Mouse (Mus musculus) heart, embryonic 13.5 days (tissue): ENCODE data around the gene Fryl. TPM values are rescaled to one million over a fixed set of nuclear protein-coding genes. Genes with fewer than 3 reads are reported as not detected.

Source experiments
- ATAC-seq: fragments of 200-750 bp; cut with Nextera tagmentation; 2 replicates; pipeline ENCODE4 v1.8.0; 2017; ENCODE audit warnings: moderate TSS enrichment; ENCODE audit not compliant: insufficient number of reproducible peaks, low FRiP score, low TSS enrichment; ENCODE audit errors: extremely low read depth
- H3K27ac ChIP-seq: fragments of 300-500 bp; sonication (generic); replicated peaks from 2 replicates; pipeline ENCODE4 v1.5.1; 2015; ENCODE audit warnings: moderate library complexity, mild to moderate bottlenecking, inconsistent platforms
- H3K27me3 ChIP-seq: fragments of 300-500 bp; sonication (generic); replicated peaks from 2 replicates; pipeline ENCODE4 v1.6.1; 2015; ENCODE audit warnings: mild to moderate bottlenecking, inconsistent platforms
- H3K36me3 ChIP-seq: fragments of 300-500 bp; sonication (generic); 2 replicates; pipeline ENCODE4 v1.6.1; 2015; ENCODE audit warnings: mild to moderate bottlenecking, inconsistent platforms
- H3K4me1 ChIP-seq: fragments of 300-500 bp; sonication (generic); 2 replicates; pipeline ENCODE4 v1.6.1; 2015; ENCODE audit warnings: inconsistent platforms
- H3K4me2 ChIP-seq: fragments of 300-500 bp; sonication (generic); 2 replicates; pipeline ENCODE4 v1.6.1; 2015; ENCODE audit warnings: inconsistent platforms, mild to moderate bottlenecking, moderate library complexity
- H3K4me3 ChIP-seq: fragments of 300-500 bp; sonication (generic); 2 replicates; pipeline ENCODE4 v1.5.1; 2015; ENCODE audit warnings: moderate library complexity, mild to moderate bottlenecking, inconsistent platforms
- H3K9ac ChIP-seq: fragments of 300-500 bp; sonication (generic); 2 replicates; pipeline ENCODE4 v1.6.1; 2015; ENCODE audit warnings: inconsistent platforms, mild to moderate bottlenecking, moderate library complexity
- H3K9me3 ChIP-seq: fragments of 300-500 bp; sonication (generic); 2 replicates; pipeline ENCODE4 v1.6.1; 2016; ENCODE audit warnings: inconsistent platforms
- WGBS: fragments of 180-500 bp; shearing (Covaris S2); methylation state at CpG from one replicate; pipeline ENCODE4 v1.1.7; 2015; ENCODE audit warnings: mixed read lengths; 5-methylcytosine and 5-hydroxymethylcytosine counted together
- polyA plus RNA-seq: library from polyadenylated mRNA; unstranded; fragments of >200 nt; fragmentation: Nextera tagmentation; extraction: Ambion mirVana; gene quantifications from 2 replicates; pipeline ENCODE4 v1.2.1, GENCODE M21; 2015

Gene Fryl
- polyA plus RNA-seq, 1 experiment from 2014 or later: 27.3 TPM

- Histone ChIP-seq H3K9me3 (no peaks in the 10 kb centered on the region), H3K36me3 (peaks cover 7% of the 10 kb centered on the region; the same call in 1 of the 2 replicates), H3K27me3 (no peaks in the 10 kb centered on the region)
These were observed 80.9 kb downstream of the Fryl start for GRCm38 (mm10) chr5:73175377-73176147.

GRCm38 (mm10) chr5:73171876-73172480 is 84.4 kb downstream of the Fryl start:
- Histone ChIP-seq H3K4me1 (peaks cover 56% of the 10 kb centered on the region), H3K4me2 (no peak overlapping the region), H3K9me3 (no peaks in the 10 kb centered on the region), H3K27ac (no peak overlapping the region), H3K4me3 (no peak overlapping the region), H3K9ac (no peak overlapping the region), H3K27me3 (no peaks in the 10 kb centered on the region), H3K36me3 (no peaks in the 10 kb centered on the region)
- 72% methylated on average over 12 of the region's 12 CpGs for WGBS
- ATAC-seq: no peak

More at GRCm38 (mm10) chr5:73175377-73176147, 80.9 kb downstream of the Fryl start:
- H3K4me3 ChIP-seq: no peak overlapping the region
- 89% methylated on average over 12 of the region's 12 CpGs for WGBS
- no peak overlapping the region for H3K27ac ChIP-seq
- H3K4me1 ChIP-seq: peaks cover 32% of the 10 kb centered on the region
- no peak overlapping the region for H3K4me2 ChIP-seq
- no peak overlapping the region for H3K9ac ChIP-seq
- no peak for ATAC-seq

GRCm38 (mm10) chr5:73171203-73171602 is 85.2 kb downstream of the Fryl start:
- no peak overlapping the region for H3K27ac ChIP-seq
- no peaks in the 10 kb centered on the region for H3K36me3 ChIP-seq
- no peaks in the 10 kb centered on the region for H3K9me3 ChIP-seq
- no peak overlapping the region for H3K4me3 ChIP-seq
- ATAC-seq: no peak
- H3K4me1 ChIP-seq: peaks cover 63% of the 10 kb centered on the region
- H3K27me3 ChIP-seq: no peaks in the 10 kb centered on the region
- H3K9ac ChIP-seq: no peak overlapping the region
- H3K4me2 ChIP-seq: no peak overlapping the region
- WGBS: 48% methylated on average over 1 of the region's 1 CpGs

DNA sequence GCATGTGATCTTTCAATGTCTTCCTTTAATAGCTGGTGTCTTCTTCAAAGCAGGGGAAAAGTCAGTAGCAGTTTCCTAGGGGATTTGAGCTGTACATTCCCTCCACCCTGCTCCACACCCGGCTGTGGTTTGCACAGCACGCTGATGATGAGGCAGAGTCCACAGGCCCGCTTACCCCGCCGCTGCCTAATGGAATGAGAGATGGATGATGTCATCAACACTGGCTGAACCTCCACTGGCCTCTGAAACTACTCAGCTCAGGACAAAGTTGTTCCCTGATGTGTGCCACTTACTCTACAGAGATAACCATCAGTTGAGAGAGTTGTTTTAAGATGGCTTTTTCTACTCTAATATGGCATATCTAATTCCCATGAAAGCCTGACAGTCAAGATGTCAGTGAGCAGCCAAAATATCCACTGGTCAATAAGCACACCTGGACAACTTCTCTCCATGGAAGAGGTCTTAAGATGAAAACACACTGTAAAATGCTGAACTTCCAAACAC is 87.6 kb downstream of the Fryl start:
- peak overlapping the region; percentile 85 for H3K27ac ChIP-seq
- H3K4me2 ChIP-seq: peak overlapping the region; percentile 64
- WGBS: 16% methylated on average over 5 of the region's 5 CpGs
- H3K4me3 ChIP-seq: no peak overlapping the region
- H3K9ac ChIP-seq: peak overlapping the region; percentile 61
- no peaks in the 10 kb centered on the region for H3K9me3 ChIP-seq
- no peaks in the 10 kb centered on the region for H3K27me3 ChIP-seq
- H3K4me1 ChIP-seq: peaks cover 75% of the 10 kb centered on the region
- ATAC-seq: no peak
- H3K36me3 ChIP-seq: no peaks in the 10 kb centered on the region

DNA sequence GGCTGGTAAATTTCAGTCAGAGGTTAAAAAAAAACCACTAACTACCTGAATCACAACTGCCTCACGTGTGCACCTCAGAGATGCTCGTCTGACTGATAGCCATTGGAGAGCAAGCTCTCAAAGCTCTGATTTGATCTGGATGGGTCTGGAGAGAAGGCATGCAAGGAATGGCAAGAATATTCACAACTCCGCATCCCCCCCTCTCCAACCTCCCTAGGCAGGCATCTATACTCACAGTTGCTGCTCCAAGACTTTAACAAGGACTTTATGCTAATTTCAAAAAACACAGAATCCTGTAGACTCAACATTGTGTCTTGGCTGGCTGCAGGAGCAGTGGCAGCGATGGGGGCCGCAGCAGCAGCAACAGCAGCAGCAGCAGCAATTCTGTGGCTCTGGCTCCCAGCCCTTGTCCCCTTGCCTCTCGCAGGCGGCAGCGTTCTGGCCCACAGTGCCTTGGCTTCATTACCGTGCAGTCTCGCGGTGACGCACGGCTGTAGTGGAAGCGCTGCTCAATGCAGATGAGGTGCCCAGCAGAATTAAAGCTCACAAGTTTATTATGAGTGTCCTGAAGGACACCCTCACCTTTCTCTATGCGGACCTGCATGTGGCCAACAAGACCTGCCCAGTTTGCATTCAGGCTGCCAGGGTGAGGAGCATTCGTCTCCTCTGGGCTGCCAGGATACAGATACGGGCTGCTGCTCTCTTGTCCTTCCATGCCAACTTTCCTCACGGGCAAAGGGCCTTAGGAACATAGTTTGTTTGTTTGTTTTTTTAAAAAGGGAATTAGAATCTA is 88.2 kb downstream of the Fryl start:
- Histone ChIP-seq H3K27ac (peak overlapping the region; percentile 85), H3K9ac (peak overlapping the region; percentile 61), H3K4me2 (peak overlapping the region; percentile 64), H3K36me3 (no peaks in the 10 kb centered on the region), H3K4me1 (peaks cover 78% of the 10 kb centered on the region), H3K4me3 (peak overlapping the region; percentile 28), H3K9me3 (no peaks in the 10 kb centered on the region), H3K27me3 (no peaks in the 10 kb centered on the region)
- WGBS: 38% methylated on average over 18 of the region's 18 CpGs
- no peak for ATAC-seq

GRCm38 (mm10) chr5:73163970-73164369 is 92.4 kb downstream of the Fryl start:
- Histone ChIP-seq H3K9ac (peak overlapping the region; percentile 44), H3K4me1 (peaks cover 69% of the 10 kb centered on the region), H3K4me2 (no peak overlapping the region), H3K9me3 (no peaks in the 10 kb centered on the region), H3K27ac (peak overlapping the region; percentile 68), H3K4me3 (no peak overlapping the region), H3K36me3 (no peaks in the 10 kb centered on the region), H3K27me3 (no peaks in the 10 kb centered on the region)
- ATAC-seq: no peak
- WGBS: 44% methylated on average over 6 of the region's 6 CpGs

- peak overlapping the region; percentile 26 for H3K27ac ChIP-seq
- no peak overlapping the region for H3K4me2 ChIP-seq
- H3K4me3 ChIP-seq: no peak overlapping the region
- H3K9me3 ChIP-seq: no peaks in the 10 kb centered on the region
- no peaks in the 10 kb centered on the region for H3K27me3 ChIP-seq
- H3K9ac ChIP-seq: peak overlapping the region; percentile 29; the same call in 1 of the 2 replicates
- no peak for ATAC-seq
- H3K36me3 ChIP-seq: no peaks in the 10 kb centered on the region
- WGBS: 48% methylated on average over 2 of the region's 2 CpGs
- H3K4me1 ChIP-seq: peaks cover 58% of the 10 kb centered on the region
These were observed 93.9 kb downstream of the Fryl start for GRCm38 (mm10) chr5:73162492-73162891.

DNA sequence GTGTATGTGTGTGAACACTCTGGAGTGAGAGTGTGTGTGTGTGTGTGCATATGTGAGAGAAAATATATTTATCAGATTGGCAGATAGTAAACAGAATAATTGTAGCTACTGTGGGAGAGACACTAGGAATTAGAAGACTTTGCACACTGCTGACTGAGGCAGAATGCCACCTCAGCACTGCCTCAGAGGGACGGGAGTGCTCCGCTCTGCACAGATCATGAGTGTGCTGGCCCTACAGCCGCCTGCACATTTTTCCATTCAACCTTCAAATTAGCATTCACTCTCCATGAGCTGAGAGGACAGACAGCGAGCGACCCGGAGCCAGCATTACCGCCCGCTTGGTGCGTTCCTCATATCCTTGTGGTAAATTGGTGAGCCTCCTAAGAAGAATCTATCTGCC is 96.0 kb downstream of the Fryl start:
- Histone ChIP-seq H3K36me3 (no peaks in the 10 kb centered on the region), H3K4me1 (peaks cover 56% of the 10 kb centered on the region), H3K4me2 (no peak overlapping the region), H3K9ac (no peak overlapping the region), H3K9me3 (no peaks in the 10 kb centered on the region), H3K4me3 (no peak overlapping the region), H3K27ac (no peak overlapping the region), H3K27me3 (no peaks in the 10 kb centered on the region)
- WGBS: 80% methylated on average over 9 of the region's 9 CpGs
- no peak for ATAC-seq

GRCm38 (mm10) chr5:73157502-73157901 is 98.9 kb downstream of the Fryl start:
- WGBS: 85% methylated on average over 6 of the region's 6 CpGs
- no peak for ATAC-seq
- H3K9ac ChIP-seq: no peak overlapping the region

DNA sequence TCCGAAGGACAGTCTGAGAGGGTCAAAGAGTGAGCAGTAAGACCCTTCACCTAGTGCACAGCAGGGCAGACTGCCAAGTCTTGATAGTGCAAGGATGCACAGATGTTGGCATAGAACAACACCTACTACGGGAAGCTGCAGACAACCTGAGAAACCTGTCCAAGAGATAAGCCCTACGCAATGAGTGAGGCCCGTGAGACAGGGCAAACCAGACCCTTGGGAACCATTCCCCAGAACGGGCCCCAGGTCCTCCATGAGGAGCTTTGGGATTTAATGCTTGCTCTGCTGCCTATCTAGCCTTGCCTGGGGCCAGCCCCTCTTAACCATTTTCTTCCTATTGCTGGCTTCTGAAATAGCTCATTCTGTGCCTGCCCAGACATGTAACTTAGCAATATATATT is 99.4 kb downstream of the Fryl start:
- H3K27me3 ChIP-seq: no peaks in the 10 kb centered on the region
- 30% methylated on average over 5 of the region's 5 CpGs for WGBS
- no peak overlapping the region for H3K9ac ChIP-seq
- peak overlapping the region; percentile 20; the same call in 1 of the 2 replicates for H3K27ac ChIP-seq
- no peak overlapping the region for H3K4me3 ChIP-seq
- no peaks in the 10 kb centered on the region for H3K36me3 ChIP-seq
- peaks cover 39% of the 10 kb centered on the region for H3K4me1 ChIP-seq
- no peak overlapping the region for H3K4me2 ChIP-seq
- H3K9me3 ChIP-seq: no peaks in the 10 kb centered on the region
- no peak for ATAC-seq

More at GRCm38 (mm10) chr5:73157502-73157901, 98.9 kb downstream of the Fryl start:
- Histone ChIP-seq H3K9me3 (no peaks in the 10 kb centered on the region), H3K4me3 (no peak overlapping the region), H3K36me3 (no peaks in the 10 kb centered on the region), H3K4me1 (peaks cover 41% of the 10 kb centered on the region), H3K27me3 (no peaks in the 10 kb centered on the region), H3K27ac (no peak overlapping the region), H3K4me2 (no peak overlapping the region)
